Mouse (Mus musculus) heart, embryonic 10.5 days (tissue): ENCODE measurements around the gene Wdr38. TPM values are rescaled to one million over a fixed set of nuclear protein-coding genes. Genes with fewer than 3 reads are reported as not detected.
"Not testable (repeated sequence)": the region's sequence is repeated elsewhere in the genome, so short reads cannot be mapped to it uniquely, and the experiment has no call there.

ENCODE experiments used
- DNase-seq: peaks from one replicate; pipeline ENCODE4 v3.0.0-alpha.2; 2017; ENCODE audit warnings: low spot score
- H3K27ac ChIP-seq: fragments of 300-500 bp; sonication (generic); 2 replicates; pipeline ENCODE4 v1.5.1; 2016; ENCODE audit warnings: mild to moderate bottlenecking
- H3K27me3 ChIP-seq: fragments of 300-500 bp; sonication (generic); 2 replicates; pipeline ENCODE4 v1.6.1; 2016; ENCODE audit warnings: mild to moderate bottlenecking; ENCODE audit not compliant: poor library complexity, insufficient read depth, severe bottlenecking
- H3K36me3 ChIP-seq: fragments of 300-500 bp; sonication (generic); 2 replicates; pipeline ENCODE4 v1.6.1; 2016; ENCODE audit warnings: mild to moderate bottlenecking, moderate library complexity
- H3K4me1 ChIP-seq: fragments of 300-500 bp; sonication (generic); 2 replicates; pipeline ENCODE4 v1.6.1; 2016; ENCODE audit warnings: mild to moderate bottlenecking
- H3K4me3 ChIP-seq: fragments of 300-500 bp; sonication (generic); 2 replicates; pipeline ENCODE4 v1.5.1; 2016; ENCODE audit warnings: mild to moderate bottlenecking, moderate library complexity
- H3K9me3 ChIP-seq: fragments of 300-500 bp; sonication (generic); 2 replicates; pipeline ENCODE4 v1.6.1; 2016; ENCODE audit warnings: mild to moderate bottlenecking, moderate library complexity
- WGBS: fragments of 180-500 bp; shearing (Covaris S2); methylation state at CpG from one replicate; pipeline ENCODE4 v1.1.7; 2016; 5-methylcytosine and 5-hydroxymethylcytosine counted together
- polyA plus RNA-seq: library from polyadenylated mRNA; unstranded; fragments of >200 nt; fragmentation: Nextera tagmentation; extraction: Ambion mirVana; gene quantifications from 2 replicates; pipeline ENCODE4 v1.2.1, GENCODE M21; 2016

The Wdr38 gene
- polyA plus RNA-seq, 1 experiment from 2014 or later, result 1.4 TPM

DNA sequence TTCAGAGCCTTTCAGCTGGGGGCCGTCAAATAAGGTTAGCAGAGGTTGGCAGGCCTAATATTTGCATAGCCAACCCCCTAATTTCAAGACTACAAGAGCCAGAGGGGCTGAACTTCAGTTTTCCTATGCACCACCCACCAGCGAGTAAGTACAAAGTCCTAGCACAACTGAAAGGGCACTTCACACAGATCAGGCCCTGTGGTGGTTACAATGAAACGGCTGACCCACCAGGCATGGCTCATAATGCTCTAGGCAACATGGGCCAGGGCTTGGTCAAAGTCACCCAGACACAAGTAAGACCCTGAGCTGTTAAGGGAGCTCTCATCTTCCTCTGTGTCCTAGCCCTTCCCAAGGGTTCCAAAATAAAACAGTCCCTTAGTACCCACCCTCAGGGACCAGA, 4.6 kb downstream of the Wdr38 start:
- WGBS, result 83% methylated on average over 3 of the region's 3 CpGs
- Histone ChIP-seq H3K27me3 (no peaks in the 10 kb centered on the region), H3K9me3 (no peaks in the 10 kb centered on the region), H3K4me3 (no peak overlapping the region), H3K4me1 (peaks cover 49% of the 10 kb centered on the region), H3K27ac (no peak overlapping the region), H3K36me3 (peaks cover 45% of the 10 kb centered on the region)
- DNase-seq, result no peak

GRCm38 (mm10) chr2:39003106-39003505, 5.8 kb downstream of the Wdr38 start:
- Histone ChIP-seq H3K9me3 (no peaks in the 10 kb centered on the region), H3K27ac (no peak overlapping the region), H3K27me3 (no peaks in the 10 kb centered on the region), H3K4me3 (peak overlapping the region; percentile 81), H3K4me1 (peaks cover 41% of the 10 kb centered on the region), H3K36me3 (peaks cover 45% of the 10 kb centered on the region)
- no peak for DNase-seq
- 55% methylated on average over 8 of the region's 8 CpGs for WGBS

DNA sequence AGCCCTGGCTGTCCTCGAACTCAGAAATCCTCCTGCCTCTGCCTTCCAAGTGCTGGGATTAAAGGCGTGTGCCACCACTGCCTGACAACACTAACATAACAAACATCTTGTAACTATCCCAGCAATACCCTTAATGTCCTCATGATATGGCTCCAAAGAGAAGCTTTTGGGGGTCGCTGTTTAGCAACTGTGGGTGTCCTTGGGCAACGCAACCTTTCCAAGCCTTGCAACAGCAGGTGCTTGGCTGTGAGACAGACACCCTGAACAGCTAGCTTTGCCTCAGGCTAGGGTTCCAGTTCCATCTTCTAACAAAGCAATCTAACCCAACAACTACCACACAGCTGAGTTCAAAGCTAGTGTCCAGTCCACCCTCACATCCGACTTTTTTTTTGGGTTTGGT, 6.2 kb downstream of the Wdr38 start:
- H3K27ac ChIP-seq, result 0 out of 2 replicates have a peak overlapping the region, but pooled peaks have one; percentile 97
- no peaks in the 10 kb centered on the region for H3K27me3 ChIP-seq
- 62% methylated on average over 5 of the region's 5 CpGs for WGBS
- DNase-seq, result no peak
- H3K4me1 ChIP-seq, result peaks cover 38% of the 10 kb centered on the region
- peaks cover 45% of the 10 kb centered on the region for H3K36me3 ChIP-seq
- peak overlapping the region; percentile 81 for H3K4me3 ChIP-seq
- H3K9me3 ChIP-seq, result no peaks in the 10 kb centered on the region

GRCm38 (mm10) chr2:39004372-39004771, 7.1 kb downstream of the Wdr38 start:
- Histone ChIP-seq H3K4me1 (peaks cover 42% of the 10 kb centered on the region), H3K27ac (peak overlapping the region; percentile 97), H3K36me3 (peaks cover 45% of the 10 kb centered on the region), H3K27me3 (no peaks in the 10 kb centered on the region), H3K4me3 (peak overlapping the region; percentile 81), H3K9me3 (no peaks in the 10 kb centered on the region)
- DNase-seq, result no peak
- under 1% methylated on average over 11 of the region's 11 CpGs for WGBS

GRCm38 (mm10) chr2:39004880-39005435, 7.7 kb downstream of the Wdr38 start, which contains the start of gene Arpc5l:
TSS of gene Arpc5l (plus strand) at chr2:39005348.
- Histone ChIP-seq H3K36me3 (peaks cover 41% of the 10 kb centered on the region), H3K27me3 (no peaks in the 10 kb centered on the region), H3K4me3 (peak within 1 kb of the TSS; percentile 81), H3K9me3 (no peaks in the 10 kb centered on the region), H3K27ac (peak within 1 kb of the TSS; percentile 97), H3K4me1 (peaks cover 47% of the 10 kb centered on the region)
- under 1% methylated on average over 58 of the region's 58 CpGs for whole genome bisulfite sequencing
- DNase-seq, result peak; percentile 96

DNA sequence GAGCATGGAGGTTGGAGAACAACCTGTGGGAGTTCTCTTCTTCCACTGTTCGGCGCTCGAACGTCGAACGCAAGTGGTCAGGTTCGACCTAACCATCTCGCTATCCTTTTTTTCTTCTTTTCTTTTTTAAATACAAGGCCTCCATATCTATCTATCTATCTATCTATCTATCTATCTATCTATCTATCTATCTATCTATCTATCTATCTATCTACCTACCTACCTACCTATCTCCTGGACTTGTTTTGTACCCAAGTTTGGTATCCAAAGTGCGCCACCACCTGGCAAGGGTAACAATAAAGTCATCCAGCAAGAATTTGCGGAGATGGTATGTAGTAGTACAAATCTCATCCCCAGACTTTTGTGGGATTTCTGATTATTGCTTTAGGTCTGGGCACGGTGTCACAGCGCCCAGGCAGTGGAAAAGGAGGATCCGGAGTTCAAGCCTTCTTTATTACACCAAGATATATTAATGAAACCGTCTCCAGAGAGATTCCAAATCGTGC, 8.4 kb downstream of the Wdr38 start, which contains the start of gene Rpl35:
Rpl35 (minus strand) TSS at position 51 of the 506 bp plus-strand sequence.
- WGBS, result 11% methylated on average over 15 of the region's 15 CpGs
- Histone ChIP-seq H3K4me3 (peak within 1 kb of the TSS; percentile 81), H3K4me1 (peaks cover 47% of the 10 kb centered on the region), H3K27me3 (no peaks in the 10 kb centered on the region), H3K9me3 (no peaks in the 10 kb centered on the region), H3K27ac (peak within 1 kb of the TSS; percentile 97), H3K36me3 (peaks cover 34% of the 10 kb centered on the region)
- no peak for DNase-seq

- H3K4me1 ChIP-seq, result peaks cover 47% of the 10 kb centered on the region
- no peaks in the 10 kb centered on the region for H3K9me3 ChIP-seq
- peak overlapping the region; percentile 81 for H3K4me3 ChIP-seq
- H3K27me3 ChIP-seq, result no peaks in the 10 kb centered on the region
- H3K36me3 ChIP-seq, result peaks cover 28% of the 10 kb centered on the region
- 87% methylated on average over 14 of the region's 14 CpGs for WGBS
- DNase-seq, result no peak
- H3K27ac ChIP-seq, result no peak overlapping the region
Measured at GRCm38 (mm10) chr2:39006149-39006730, 9.0 kb downstream of the Wdr38 start.

DNA sequence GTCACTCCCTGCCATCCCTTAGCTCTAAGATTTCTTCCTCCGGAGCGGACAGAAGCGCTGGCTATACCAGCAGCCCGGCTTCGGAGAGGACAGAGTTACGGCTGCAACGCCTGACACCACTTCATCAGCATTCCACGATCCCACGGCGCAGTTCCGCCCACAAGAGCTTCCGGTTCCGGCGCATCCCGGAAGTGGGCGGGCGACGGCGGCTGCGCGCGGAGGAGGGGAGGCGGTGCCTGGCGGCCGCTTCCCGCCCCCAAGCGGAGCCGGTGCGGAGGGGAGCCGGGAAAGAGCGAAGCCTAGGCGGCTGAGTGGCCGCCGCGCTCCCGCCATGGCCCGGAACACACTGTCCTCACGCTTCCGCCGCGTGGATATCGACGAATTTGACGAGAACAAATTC, 10.6 kb downstream of the Wdr38 start:
- WGBS, result under 1% methylated on average over 44 of the region's 44 CpGs
- Histone ChIP-seq H3K27ac (peak overlapping the region; percentile 89), H3K9me3 (no peaks in the 10 kb centered on the region), H3K27me3 (no peaks in the 10 kb centered on the region), H3K4me1 (peaks cover 39% of the 10 kb centered on the region), H3K36me3 (peaks cover 23% of the 10 kb centered on the region), H3K4me3 (peak overlapping the region; percentile 86)
- peak; percentile 96 for DNase-seq

- Histone ChIP-seq H3K9me3 (no peaks in the 10 kb centered on the region), H3K27ac (peak overlapping the region; percentile 89), H3K4me3 (peak overlapping the region; percentile 86), H3K27me3 (no peaks in the 10 kb centered on the region), H3K4me1 (peaks cover 35% of the 10 kb centered on the region), H3K36me3 (peaks cover 23% of the 10 kb centered on the region)
- WGBS, result under 1% methylated on average over 25 of the region's 25 CpGs
- no peak for DNase-seq
Measured at GRCm38 (mm10) chr2:39008350-39008851, 11.1 kb downstream of the Wdr38 start.

DNA sequence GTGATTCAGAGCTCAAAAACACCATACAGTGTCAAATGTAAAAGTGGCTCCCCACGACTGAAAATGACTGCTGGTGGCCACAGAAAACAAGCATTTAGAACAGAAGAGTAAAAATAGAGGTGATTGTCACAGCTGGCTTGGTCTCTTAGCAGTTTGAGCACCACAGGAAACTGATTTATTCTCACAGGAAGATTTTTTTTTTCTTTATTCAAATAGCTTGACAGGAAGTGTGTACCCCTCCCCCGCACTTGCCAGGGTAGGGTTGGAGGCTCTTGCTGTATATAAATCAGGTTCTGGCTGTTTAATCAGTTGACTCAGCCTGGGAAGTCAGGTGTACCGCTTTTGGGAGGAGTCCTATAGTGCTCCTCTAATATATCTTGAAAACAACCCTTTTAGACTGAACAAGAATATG, 11.7 kb downstream of the Wdr38 start:
- Histone ChIP-seq H3K27ac (peak overlapping the region; percentile 89), H3K4me3 (peak overlapping the region; percentile 86), H3K36me3 (peaks cover 23% of the 10 kb centered on the region), H3K4me1 (peaks cover 29% of the 10 kb centered on the region), H3K27me3 (no peaks in the 10 kb centered on the region), H3K9me3 (no peaks in the 10 kb centered on the region)
- DNase-seq, result no peak
- 32% methylated on average over 3 of the region's 3 CpGs for WGBS

GRCm38 (mm10) chr2:39010144-39010543, 12.9 kb downstream of the Wdr38 start:
- WGBS, result 89% methylated on average over 5 of the region's 5 CpGs
- peaks cover 27% of the 10 kb centered on the region for H3K4me1 ChIP-seq
- H3K4me3 ChIP-seq, DNase-seq, H3K27me3 ChIP-seq, H3K27ac ChIP-seq, H3K9me3 ChIP-seq: not testable (repeated sequence)
- peaks cover 34% of the 10 kb centered on the region for H3K36me3 ChIP-seq

GRCm38 (mm10) chr2:39011264-39011663, 14.0 kb downstream of the Wdr38 start:
- no peak for DNase-seq
- Histone ChIP-seq H3K27me3 (no peaks in the 10 kb centered on the region), H3K36me3 (peaks cover 45% of the 10 kb centered on the region), H3K4me3 (no peak overlapping the region), H3K4me1 (peaks cover 20% of the 10 kb centered on the region), H3K27ac (no peak overlapping the region), H3K9me3 (no peaks in the 10 kb centered on the region)

GRCm38 (mm10) chr2:39011971-39012370, 14.7 kb downstream of the Wdr38 start:
- H3K27ac ChIP-seq, result no peak overlapping the region
- no peak for DNase-seq
- H3K4me1 ChIP-seq, result peaks cover 15% of the 10 kb centered on the region
- H3K4me3 ChIP-seq, result no peak overlapping the region
- peaks cover 52% of the 10 kb centered on the region for H3K36me3 ChIP-seq
- H3K9me3 ChIP-seq, result no peaks in the 10 kb centered on the region
- 91% methylated on average over 3 of the region's 3 CpGs for WGBS
- no peaks in the 10 kb centered on the region for H3K27me3 ChIP-seq
